Mouse (Mus musculus) T-helper 1 cell (primary cell): ENCODE measurements around the gene Nhlrc3.

Source experiments
- in situ Hi-C: fragments of 300-600 bp; cut with MboI, MseI; formaldehyde crosslinking; loops from one replicate; pipeline ENCODE4 v1.15.1; 2025; ENCODE audit warnings: high pct_unique_total_duplicates

Gene Nhlrc3

DNA sequence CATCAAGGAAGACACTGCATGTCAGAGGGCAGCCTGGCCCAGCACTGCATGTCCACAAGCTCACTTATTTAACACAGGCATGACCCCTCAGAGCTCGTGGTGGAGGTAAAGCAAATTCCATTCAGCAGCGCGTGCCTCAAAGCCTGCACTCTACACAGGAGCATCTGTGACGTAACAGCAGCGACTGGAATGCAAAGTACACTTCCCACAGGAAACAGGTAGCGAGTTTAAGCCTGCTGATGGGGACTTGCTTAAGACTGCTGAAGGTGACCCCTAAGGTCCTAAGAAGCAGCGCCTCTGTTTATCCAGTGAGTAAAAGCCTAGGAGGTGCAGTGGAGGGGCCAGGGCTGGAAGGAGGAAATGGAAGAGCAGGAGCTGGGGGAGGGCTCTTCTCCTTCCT is 8.1 kb downstream of the Nhlrc3 start:
- in situ Hi-C loops, result loop anchor here (5.0 kb wide), 1 partner anchor 433 kb away; no protein-coding TSS in a partner anchor

DNA sequence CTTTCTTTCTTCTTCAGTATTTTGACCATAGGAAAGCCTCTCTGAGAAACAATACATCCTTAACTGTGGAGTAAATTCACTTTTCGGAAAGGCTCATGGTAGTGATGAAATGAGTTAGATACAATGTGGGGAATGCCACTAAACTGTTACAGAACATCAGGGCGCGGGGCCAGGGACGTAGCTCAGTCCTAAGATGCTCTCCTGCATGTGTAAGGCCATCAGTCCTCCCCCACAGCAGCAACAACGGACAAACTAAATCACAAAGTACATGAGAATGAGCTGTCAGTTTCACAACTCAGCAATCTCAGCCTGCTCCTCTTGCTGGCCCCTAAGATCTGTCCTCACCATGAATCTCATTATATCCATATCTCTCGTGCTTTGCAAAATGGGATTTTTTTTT is 8.6 kb downstream of the Nhlrc3 start:
- in situ Hi-C loops, result loop anchor here (5.0 kb wide), 1 partner anchor 432 kb away; no protein-coding TSS in a partner anchor

DNA sequence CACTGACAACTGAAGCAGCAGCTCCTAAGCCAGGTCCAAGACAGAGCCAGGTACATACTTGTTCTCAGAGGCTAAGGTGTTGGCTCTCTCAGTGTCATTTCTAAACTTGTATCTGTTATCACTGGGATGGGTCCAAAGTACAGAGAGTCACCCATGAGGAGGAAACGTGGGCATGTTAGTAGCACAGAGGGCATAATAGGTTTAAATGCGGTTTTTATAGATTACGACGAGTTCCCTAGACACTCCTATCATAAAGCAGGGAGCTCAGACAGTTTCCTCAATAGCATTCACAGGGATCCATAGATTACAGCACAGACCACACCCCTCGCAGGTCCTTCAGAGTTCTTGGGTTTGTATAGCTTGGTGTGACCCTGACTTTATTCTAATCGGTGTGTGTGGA is 9.1 kb downstream of the Nhlrc3 start:
- in situ Hi-C loops, result loop anchor here (5.0 kb wide), 1 partner anchor 432 kb away; no protein-coding TSS in a partner anchor

DNA sequence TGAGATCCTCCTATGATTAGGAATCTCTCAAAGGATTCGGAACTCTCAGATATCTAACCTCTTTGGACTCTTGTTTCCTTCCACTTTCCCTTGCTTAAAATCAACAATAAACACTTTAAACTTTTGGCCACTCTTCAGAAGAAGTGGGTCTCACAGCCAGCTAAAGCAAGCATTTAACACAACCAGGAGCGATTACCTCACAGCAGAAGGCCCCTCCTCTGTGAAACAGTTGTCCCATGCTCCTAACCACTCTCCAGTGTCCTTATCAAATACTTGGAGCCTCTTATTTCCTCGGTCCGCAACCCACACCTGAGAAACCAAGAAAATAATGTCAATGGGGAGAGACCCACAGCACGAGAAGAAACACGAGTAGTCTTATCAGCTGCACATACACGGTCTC is 9.8 kb downstream of the Nhlrc3 start:
- in situ Hi-C loops, result loop anchor here (5.0 kb wide), 1 partner anchor 431 kb away; no protein-coding TSS in a partner anchor

DNA sequence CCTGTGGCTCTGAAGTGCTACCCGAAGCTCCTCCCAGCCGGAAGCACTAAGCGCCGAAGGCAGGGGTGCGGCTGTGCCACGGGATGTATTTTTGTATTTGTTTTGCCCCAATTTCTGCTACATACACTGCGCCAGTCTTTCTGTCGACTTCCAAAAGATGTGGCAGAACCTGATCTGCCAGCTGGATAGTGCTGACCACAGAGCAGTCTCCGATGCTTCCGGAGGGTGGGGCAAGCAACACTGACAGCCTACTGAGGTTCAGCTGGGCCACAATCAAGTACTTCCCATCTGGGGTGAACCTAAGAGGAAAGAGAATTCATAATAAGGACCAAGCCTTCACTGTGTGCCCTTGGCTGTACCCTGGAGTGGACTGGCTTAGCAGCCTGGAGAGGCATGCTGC is 10.8 kb downstream of the Nhlrc3 start:
- in situ Hi-C loops, result loop anchor here (5.0 kb wide), 1 partner anchor 430 kb away; no protein-coding TSS in a partner anchor

DNA sequence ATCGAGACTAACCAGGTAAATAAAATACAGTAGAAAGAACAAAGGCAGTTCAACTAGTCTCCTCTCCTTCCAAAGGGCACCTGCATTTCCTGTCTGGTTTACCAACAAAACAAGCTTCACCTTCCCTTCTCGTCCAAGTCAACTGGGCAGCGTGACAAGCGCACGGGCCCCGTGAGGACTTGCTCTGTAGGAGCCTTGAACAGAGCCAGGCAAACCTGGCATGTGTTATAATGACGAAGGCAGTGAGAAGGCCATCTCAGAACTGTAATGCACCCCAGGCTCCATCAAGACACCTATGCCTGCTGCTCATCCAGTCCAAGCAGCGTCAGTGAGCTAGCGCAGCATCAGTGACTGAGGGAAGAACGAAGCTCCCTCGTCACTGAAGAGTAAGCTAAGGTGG is 12.5 kb downstream of the Nhlrc3 start:
- in situ Hi-C loops, result loop anchor here (5.0 kb wide), 1 partner anchor 428 kb away; no protein-coding TSS in a partner anchor

DNA sequence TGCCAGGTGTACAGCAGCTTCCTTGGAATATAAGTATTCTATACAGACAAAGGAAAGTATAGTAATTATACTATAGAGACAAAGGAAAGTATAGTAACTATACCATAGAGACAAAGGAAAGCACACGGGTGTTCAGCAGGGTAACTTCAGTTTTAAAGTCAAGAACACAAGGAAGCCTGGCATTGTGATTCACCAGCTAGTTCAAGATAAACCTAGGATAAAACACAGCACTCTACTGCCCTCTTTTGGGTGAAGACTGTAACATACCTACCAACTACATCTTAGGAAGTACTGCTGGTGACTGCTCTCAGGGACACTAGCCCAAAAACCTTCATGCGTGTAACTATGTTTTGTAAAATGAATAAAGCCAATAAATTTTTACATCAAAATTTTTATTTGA is 14.9 kb downstream of the Nhlrc3 start:
- in situ Hi-C loops, result loop anchor here (5.0 kb wide), 1 partner anchor 1191 kb away; no protein-coding TSS in a partner anchor

DNA sequence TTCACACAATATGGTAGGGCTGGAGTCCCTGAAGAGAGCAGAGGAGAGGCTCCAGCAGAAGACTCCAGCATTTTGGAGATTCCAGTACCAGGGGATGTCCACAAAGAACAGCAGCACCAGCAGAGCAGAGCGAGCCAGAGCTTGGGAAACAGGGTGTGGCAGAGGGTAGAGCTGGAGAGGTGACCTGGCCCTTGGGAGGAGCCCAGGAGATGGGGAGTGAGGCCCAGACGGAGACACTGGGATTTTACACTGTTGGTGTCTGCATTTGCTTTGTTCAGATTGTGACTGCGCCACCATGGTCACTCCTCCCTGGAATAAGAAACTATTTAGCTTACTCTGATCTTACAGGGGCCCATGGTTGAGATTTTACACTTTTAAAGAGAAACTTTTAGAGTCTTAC is 16.3 kb downstream of the Nhlrc3 start:
- in situ Hi-C loops, result loop anchor here (5.0 kb wide), 1 partner anchor 1190 kb away; no protein-coding TSS in a partner anchor

DNA sequence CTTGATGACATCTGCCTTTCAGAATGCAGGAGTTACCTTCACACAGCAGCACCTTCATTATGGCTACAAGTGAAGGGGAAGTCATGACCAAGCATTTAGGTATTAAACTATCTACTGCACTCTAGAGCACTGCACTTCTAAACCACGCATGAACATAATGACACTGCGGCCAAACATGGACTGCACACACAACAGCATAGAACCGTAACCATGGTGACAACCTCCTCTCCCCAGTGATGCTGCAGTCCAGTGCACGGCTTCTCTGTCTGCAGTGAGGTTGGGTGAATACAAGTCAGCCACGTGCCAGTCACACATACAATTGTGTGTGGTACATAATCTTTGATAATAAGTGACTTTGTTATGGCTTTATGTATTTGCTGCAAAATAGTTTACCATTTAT is 17.6 kb downstream of the Nhlrc3 start:
- in situ Hi-C loops, result loop anchor here (5.0 kb wide), 1 partner anchor 1188 kb away; no protein-coding TSS in a partner anchor

DNA sequence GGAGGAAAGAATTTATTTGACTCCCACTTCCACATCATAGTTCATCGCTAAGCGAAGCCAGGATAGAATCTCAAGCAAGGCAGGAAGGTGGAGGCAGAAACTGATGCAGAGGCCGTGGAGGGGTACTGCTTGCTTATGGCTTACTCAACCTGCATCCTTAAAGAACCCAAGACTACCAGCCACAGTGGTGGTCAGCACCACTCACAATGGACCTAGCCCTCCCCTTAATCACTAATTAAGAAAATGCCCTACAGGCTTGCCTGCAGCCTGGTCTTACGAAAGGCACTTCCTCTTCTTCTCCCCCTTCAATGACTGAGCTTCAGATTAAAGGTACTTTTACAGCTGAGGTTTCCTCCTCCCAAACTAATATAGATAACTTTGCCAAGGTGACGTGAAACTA is 26.6 kb downstream of the Nhlrc3 start:
- in situ Hi-C loops, result no loop called here

DNA sequence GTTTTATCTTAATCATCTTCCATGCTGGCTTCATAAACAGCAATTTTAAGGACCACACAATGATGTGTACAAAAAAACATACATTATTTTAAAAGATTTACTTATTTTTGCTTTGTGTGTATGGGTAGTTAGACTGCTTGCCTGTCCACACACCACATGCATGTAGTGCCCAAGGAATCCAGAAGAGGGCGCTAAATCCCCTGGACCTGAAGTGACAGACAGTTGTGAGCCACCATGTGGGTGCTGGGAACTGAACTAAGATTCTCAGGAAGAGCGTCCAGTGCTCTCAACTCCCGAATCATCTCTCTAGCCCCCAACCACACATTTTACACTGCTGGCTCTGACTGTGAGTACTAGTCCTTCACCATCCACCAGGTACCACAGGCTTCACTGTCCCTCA is 28.5 kb downstream of the Nhlrc3 start:
- in situ Hi-C loops, result no loop called here

DNA sequence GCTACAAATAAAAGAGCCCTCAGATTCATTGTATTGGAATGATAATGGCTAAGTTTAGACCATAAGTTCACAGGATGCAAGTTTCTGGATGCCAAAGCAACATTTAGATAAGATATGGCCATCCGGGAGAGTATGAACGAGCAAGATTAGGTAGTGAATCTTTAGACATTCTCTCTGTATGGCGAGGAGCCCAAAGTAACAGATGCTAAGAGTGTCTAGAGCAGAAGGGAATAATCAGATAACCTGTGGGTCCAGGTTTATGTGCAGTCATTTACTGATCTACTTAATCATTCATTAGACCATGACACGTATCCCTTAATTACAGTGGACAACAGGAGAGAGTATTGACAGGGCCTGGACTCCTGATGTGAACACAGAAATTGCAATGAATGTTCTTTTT is 39.6 kb downstream of the Nhlrc3 start:
- in situ Hi-C loops, result no loop called here

DNA sequence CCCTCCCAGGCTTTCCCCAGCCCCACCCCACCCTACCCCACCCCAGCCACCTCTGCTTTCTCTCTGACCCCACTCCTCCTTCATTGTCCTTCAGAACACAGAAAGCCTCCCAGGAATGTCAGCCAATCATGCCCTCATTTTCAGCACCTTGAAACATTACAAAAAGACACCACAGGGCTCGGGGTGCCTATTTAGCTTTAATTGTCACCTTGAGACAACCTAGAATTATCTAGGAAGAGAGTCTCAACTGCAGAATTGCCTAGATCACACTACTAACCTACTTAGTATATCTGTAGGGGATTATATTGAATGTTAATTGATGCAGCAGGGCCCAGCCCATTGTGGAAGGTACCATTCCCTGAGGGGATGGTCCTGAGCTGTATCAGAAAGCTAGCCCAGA is 40.4 kb downstream of the Nhlrc3 start:
- in situ Hi-C loops, result no loop called here

DNA sequence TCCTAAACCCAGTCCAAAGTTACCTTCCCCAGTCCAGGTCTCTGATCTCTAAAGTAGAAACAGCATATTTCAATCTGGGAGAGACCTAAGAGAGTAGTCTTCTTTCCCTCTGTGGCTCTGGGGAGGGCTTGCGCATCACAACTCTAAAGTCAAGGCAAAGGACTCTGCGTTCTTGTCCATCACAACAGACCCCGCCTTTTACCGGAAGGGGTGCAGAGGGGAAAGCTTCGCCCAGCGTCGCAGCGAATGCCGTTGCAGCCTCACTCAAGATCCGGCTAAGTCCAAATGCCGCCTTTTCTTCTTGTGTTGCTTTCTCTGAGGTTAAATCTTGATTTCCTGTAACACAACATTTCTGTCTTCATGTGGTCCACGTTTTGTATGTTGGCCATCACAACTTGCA is 41.5 kb downstream of the Nhlrc3 start:
- in situ Hi-C loops, result no loop called here

DNA sequence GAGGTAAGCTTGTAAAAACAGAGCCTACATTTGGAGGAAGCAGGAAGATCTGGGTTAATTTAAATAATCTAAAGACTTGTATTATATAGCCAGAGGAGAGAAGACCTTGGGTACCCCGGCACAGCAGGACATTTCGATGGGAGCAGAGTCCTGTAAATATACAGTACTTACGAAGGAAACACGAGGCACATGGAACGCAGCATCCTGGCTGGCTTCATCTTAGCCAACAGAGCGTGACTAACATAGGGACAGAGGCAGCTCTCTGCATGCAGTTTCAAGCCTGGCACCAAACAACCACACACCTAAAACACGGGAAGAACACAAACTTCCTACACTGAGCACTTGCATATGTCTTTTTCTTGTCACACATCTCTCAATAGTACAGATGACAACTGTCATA is 45.4 kb downstream of the Nhlrc3 start:
- in situ Hi-C loops, result loop anchor here (5.0 kb wide), 1 partner anchor 350 kb away; no protein-coding TSS in a partner anchor

DNA sequence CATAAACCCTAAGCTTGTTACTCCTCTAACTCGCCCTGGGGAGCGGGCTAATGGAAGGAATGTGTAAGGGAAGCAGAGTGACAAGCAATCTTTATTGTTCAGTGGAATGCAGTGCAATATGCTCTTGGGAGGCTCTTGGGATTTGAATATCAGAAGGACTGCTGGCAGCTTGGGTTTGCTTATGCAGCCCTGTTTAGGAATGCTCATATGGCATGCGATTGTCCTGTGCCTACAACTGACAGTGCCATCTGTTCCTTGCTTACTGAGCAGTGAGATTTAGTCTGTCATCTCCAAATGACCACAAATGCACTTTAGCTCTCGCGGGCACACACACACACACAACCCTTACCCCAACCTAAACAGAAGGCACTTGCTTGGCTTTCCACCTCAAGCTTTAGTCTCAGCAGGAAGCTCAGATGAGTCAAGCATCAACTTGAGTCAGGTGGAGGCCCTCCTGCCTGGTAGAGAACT is 47.1 kb downstream of the Nhlrc3 start:
- in situ Hi-C loops, result loop anchor here (5.0 kb wide), 1 partner anchor 351 kb away; no protein-coding TSS in a partner anchor

DNA sequence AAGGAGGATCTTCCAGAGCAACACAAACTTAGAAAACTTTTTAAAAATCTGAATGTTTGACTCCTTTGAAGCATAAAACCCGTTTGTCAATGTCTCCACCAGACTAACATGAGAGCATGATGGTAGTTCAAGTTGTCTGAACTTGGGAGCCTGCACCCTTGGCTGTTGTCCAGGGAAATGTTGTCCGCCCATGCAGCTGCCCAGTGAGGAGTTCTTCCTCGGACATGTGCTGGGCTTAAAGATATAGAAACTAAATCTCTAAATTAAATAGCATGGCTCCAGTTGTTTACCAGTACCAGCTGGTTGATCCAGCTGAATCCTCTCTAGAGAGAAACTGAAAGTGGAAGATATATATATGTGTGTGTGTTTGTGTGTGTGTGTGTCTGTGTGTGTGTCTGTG is 49.2 kb downstream of the Nhlrc3 start:
- in situ Hi-C loops, result no loop called here

DNA sequence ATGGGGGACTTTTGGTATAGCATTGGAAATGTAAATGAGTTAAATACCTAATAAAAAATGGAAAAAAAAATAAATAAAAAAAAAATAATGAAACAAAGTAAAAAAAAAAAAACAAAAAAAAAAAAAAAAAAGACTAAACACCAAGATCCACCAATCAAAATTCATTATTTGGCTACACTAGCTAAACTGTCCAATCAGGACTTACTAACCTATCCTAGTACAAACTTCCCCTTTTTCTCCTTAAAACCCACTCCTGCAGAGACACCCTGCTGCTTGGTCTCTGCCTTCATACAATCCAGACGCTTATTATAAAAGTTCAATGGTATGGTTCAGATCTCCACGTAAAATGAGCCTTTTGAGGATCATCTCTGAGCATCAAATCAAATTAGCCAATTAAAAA is 49.7 kb downstream of the Nhlrc3 start:
- in situ Hi-C loops, result no loop called here

DNA sequence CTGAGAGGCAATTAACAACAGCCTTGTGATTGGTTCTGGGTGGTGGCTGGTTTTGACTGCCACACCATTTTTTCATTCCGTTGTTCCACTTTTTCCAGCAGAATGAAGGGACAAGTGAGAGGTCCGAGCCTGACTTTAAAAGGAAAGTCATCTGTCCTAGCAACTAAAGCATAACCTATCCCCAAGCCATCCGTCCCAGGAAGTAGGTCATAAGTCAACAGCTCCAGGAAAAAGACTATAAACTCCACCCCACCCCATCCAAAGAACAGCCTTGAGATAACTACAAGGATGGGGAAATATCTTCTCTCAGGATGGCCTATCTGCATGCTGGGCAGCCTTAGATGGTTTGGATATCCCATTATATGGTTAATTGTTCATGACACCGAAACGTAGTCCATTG is 50.9 kb downstream of the Nhlrc3 start:
- in situ Hi-C loops, result no loop called here

DNA sequence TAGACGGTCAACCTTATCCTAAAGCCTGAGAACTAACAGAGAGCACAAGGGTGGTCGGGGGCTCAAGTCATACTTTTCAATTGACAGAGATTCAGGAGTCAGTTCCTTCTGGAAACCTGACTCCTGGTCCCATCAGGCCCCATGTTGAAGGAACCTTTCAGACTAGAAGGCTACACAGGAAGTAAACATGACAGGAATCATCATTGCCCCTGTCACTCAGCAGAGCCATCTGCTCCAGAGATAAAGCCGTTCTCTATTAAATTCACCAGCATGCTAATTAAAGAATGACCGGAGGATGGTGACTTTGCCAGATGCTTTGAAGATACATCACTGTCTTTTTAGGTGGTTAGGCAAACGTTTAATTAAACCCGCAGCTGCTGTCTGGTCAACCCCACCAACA is 53.1 kb downstream of the Nhlrc3 start:
- in situ Hi-C loops, result no loop called here

DNA sequence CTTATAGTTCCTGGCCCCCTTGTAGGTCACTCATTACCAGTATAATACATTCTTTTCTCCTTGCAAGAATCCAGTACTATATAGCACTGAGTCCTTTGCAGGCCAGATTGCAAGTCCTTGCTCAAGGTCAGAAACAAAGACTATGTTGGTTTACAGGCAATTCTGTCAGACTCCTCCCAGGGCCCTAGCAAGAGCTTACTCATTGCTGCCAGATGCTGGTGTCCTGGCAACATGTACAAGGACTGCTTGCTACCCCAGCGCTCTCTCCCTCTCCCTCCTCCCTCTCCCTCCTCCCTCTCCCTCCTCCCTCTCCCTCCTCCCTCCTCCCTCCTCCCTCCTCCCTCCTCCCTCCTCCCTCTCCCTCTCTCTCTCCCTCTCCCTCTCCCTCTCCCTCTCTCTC is 56.0 kb downstream of the Nhlrc3 start:
- in situ Hi-C loops, result no loop called here
